In genomic region chr19:47689592-47689991, GRCm38 (mm10) we compare ENCODE assay signal across 15 mouse cellular contexts. TPM values are rescaled to one million over a fixed set of nuclear protein-coding genes. Genes with fewer than 3 reads are reported as not detected.
"Had no signal": no experiment of that assay in that cellular context is flagged by ENCODE, and none has a peak within 500 bp of the region (broad histone marks: within the 10 kb centered on the region; RNA-seq: fewer than 3 reads in every experiment).

No protein-coding gene starts in this region.

- H3K9me3 ChIP-seq: limb, embryonic 12.5 days; limb, embryonic 15.5 days; midbrain, embryonic 12.5 days had no signal

- H3K27ac ChIP-seq: limb, embryonic 12.5 days; limb, embryonic 15.5 days; liver, embryonic 14.5 days; macrophage; midbrain, embryonic 12.5 days had no signal

- H3K9ac ChIP-seq: limb, embryonic 12.5 days; limb, embryonic 15.5 days; liver, embryonic 14.5 days; liver, postnatal 0 days; lung, embryonic 14.5 days; midbrain, embryonic 12.5 days had no signal

- H3K36me3 ChIP-seq: limb, embryonic 12.5 days; limb, embryonic 15.5 days; midbrain, embryonic 12.5 days had no signal

- DNase-seq: kidney, adult 18-20 months; kidney, adult 9 months; kidney, postnatal 4 days; left cerebral cortex, postnatal 4 days; liver, postnatal 0 days; lung, embryonic 14.5 days; thymus, adult 18-20 months; thymus, postnatal 4 days had no signal

- ATAC-seq: liver, postnatal 0 days; lung, postnatal 0 days had no signal

- H3K4me3 ChIP-seq: limb, embryonic 12.5 days; midbrain, embryonic 12.5 days had no signal

- H3K4me2 ChIP-seq: limb, embryonic 12.5 days; limb, embryonic 15.5 days; liver, embryonic 11.5 days; lung, embryonic 14.5 days; midbrain, embryonic 12.5 days had no signal

- H3K27me3 ChIP-seq: limb, embryonic 12.5 days; limb, embryonic 15.5 days had no signal

RNA-seq across cellular contexts. Expression of gene Col17a1, which starts 2.3 kb away (rescaled TPM):
- polyA plus RNA-seq: macrophage had no signal
